Mouse (Mus musculus) neural tube, embryonic 14.5 days (tissue): ENCODE measurements at regions not wholly inside any gene's neighbourhood (a gene's known extent, or its start where the extent isn't known, plus 50 kb on each side); places are given as distances from the start of the nearest gene placed in this dataset.

Source experiments
- ATAC-seq: fragments of 200-750 bp; cut with Nextera tagmentation; 2 replicates; pipeline ENCODE4 v1.8.0; 2017; ENCODE audit warnings: low read depth, mild to moderate bottlenecking, moderate TSS enrichment, moderate library complexity
- H3K27ac ChIP-seq: fragments of 300-500 bp; sonication (generic); 2 replicates; pipeline ENCODE4 v1.5.1; 2014; ENCODE audit warnings: low read depth, mild to moderate bottlenecking, control low read depth, low read length, moderate library complexity, mixed read lengths
- H3K27me3 ChIP-seq: fragments of 300-500 bp; sonication (generic); 2 replicates; pipeline ENCODE4 v1.6.1; 2014; ENCODE audit warnings: low read length; ENCODE audit not compliant: control insufficient read depth, insufficient read depth
- H3K36me3 ChIP-seq: fragments of 300-500 bp; sonication (generic); 2 replicates; pipeline ENCODE4 v1.6.1; 2014; ENCODE audit warnings: low read length, mixed read lengths; ENCODE audit not compliant: control insufficient read depth, insufficient read depth
- H3K4me1 ChIP-seq: fragments of 300-500 bp; sonication (generic); 2 replicates; pipeline ENCODE4 v1.6.1; 2014; ENCODE audit warnings: low read length; ENCODE audit not compliant: control insufficient read depth, insufficient read depth
- H3K4me2 ChIP-seq: fragments of 300-500 bp; sonication (generic); 2 replicates; pipeline ENCODE4 v1.6.1; 2014; ENCODE audit warnings: mild to moderate bottlenecking, low read depth, low read length, control low read depth
- H3K4me3 ChIP-seq: fragments of 300-500 bp; sonication (generic); 2 replicates; pipeline ENCODE4 v1.5.1; 2014; ENCODE audit warnings: low read depth, low read length, control low read depth, mixed read lengths
- H3K9ac ChIP-seq: fragments of 300-500 bp; sonication (generic); replicated peaks from 2 replicates; pipeline ENCODE4 v1.6.1; 2014; ENCODE audit warnings: low read depth, mild to moderate bottlenecking, control low read depth, low read length, mixed read lengths
- H3K9me3 ChIP-seq: fragments of 300-500 bp; sonication (generic); 2 replicates; pipeline ENCODE4 v1.6.1; 2016; ENCODE audit warnings: low read length; ENCODE audit not compliant: control insufficient read depth
- WGBS: fragments of 180-500 bp; shearing (Covaris S2); extraction: QIAGEN DNeasy Blood & Tissue Kit; methylation state at CpG from one replicate; pipeline ENCODE4 v1.1.7; 2014; 5-methylcytosine and 5-hydroxymethylcytosine counted together

DNA sequence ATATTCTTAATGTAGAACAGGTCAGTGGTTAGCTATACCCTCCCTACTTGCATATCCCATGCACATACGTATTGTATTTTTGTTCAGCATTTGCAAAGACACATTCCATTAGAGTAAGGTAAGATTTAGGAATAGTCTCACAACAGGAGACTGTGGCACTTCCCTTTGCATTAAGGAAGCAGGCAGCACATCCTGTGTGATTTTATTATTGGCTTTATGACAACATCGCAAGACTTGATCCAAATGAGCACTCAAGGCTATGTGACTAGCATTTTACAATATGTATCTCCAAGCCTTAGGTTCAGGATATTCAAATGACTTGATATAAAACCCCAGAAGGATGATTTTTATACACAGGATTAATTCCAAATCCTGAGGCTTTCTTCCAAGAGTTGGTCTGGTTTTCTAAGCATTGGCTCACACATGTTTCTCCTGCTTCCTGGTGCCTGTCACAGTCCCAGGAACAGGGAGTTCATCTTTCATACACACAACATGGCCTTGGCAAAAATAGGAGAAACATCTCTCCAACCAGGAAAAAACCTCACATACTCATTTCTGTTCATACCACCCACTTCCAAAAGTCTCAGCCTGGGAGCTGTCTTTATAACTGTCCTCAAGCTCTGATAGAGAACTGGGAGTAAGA lies 159.1 kb upstream of the Meox2 start:
- 75% methylated on average over 2 of the region's 2 CpGs for WGBS
- no peak for ATAC-seq
- H3K9ac ChIP-seq: no peak overlapping the region
- no peaks in the 10 kb centered on the region for H3K4me1 ChIP-seq
- no peaks in the 10 kb centered on the region for H3K9me3 ChIP-seq
- no peak overlapping the region for H3K4me3 ChIP-seq
- H3K27ac ChIP-seq: no peak overlapping the region
- H3K36me3 ChIP-seq: no peaks in the 10 kb centered on the region
- no peaks in the 10 kb centered on the region for H3K27me3 ChIP-seq
- H3K4me2 ChIP-seq: no peak overlapping the region

DNA sequence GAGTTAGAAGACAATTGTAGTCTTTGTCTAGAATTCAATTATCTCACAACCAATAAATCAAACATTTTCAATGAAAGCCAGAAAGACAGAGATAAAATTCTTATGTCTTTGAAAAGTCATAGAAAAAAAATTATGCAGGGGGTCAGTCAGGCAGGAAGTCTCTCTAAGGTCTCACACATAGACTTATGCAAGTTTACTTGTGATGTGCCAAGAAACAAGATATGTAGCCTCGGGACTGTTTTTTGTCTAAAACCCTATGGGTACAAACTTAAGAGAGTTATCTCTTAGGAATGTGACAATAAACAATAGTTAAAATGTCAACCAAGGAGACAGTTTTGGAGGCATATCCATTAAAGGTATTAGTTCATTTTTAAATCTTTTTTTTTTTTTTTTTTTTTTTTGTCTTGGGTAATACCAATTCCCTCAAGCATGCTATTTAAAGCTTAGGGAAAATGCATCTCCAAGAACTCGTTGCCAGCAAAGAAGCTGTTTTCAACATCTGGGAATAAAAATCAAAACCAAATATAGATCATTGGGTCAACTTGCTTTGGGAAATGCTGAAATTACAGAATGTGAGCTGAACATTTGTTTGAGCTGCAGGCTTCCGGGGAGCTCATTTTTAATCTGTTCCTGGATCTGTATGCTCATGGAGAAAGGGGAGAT lies 133.8 kb upstream of the Meox2 start:
- Histone ChIP-seq H3K9ac (no peak overlapping the region), H3K4me1 (no peaks in the 10 kb centered on the region), H3K4me3 (no peak overlapping the region), H3K4me2 (no peak overlapping the region), H3K9me3 (no peaks in the 10 kb centered on the region), H3K27me3 (no peaks in the 10 kb centered on the region), H3K27ac (no peak overlapping the region), H3K36me3 (no peaks in the 10 kb centered on the region)
- no peak for ATAC-seq
- 89% methylated on average over 3 of the region's 3 CpGs for WGBS

DNA sequence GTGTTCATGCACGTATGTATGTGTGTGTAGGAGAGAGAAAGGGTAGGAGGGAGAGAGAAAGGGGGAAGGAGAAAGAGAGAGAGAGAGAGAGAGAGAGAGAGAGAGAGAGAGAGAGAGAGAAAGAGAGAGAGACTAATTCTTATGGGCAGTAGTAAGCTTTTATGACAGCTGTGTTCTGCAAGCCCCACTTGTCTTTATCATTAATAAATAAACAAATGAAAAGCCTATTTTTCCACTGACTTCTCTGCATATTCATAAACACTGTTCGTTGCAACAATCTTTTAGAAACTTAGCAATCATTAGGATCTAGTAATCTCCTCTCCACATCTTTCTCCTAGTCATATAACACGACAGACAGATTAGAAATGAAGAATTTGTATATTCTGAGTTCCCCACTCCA lies 131.2 kb upstream of the Meox2 start:
- no peak overlapping the region for H3K27ac ChIP-seq
- no peak for ATAC-seq
- no peak overlapping the region for H3K4me2 ChIP-seq
- no peaks in the 10 kb centered on the region for H3K9me3 ChIP-seq
- H3K4me3 ChIP-seq: no peak overlapping the region
- H3K27me3 ChIP-seq: no peaks in the 10 kb centered on the region
- H3K4me1 ChIP-seq: no peaks in the 10 kb centered on the region
- no peaks in the 10 kb centered on the region for H3K36me3 ChIP-seq
- WGBS: 73% methylated on average over 3 of the region's 3 CpGs
- H3K9ac ChIP-seq: no peak overlapping the region

DNA sequence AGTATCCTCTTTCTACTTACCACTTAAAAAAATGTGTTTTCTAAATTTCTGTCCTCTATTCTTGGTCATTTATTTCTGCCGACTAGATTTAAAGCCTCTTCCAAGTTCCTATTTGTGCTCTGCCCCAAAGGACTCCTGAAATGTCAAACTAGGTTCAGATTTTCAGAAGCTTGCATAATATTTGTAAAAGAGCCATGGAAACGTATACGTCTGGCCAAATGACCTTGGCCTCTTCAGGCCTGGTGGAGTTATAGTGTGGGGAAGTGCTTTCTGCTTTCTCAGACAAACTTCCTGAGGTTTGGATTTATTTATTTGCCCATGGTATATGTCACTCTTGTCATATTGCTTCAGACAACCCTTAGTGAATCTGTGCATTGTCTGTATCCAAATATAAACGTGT lies 117.2 kb upstream of the Meox2 start:
- ATAC-seq: no peak
- 81% methylated on average over 4 of the region's 4 CpGs for WGBS
- Histone ChIP-seq H3K27me3 (no peaks in the 10 kb centered on the region), H3K9ac (no peak overlapping the region), H3K36me3 (no peaks in the 10 kb centered on the region), H3K4me2 (no peak overlapping the region), H3K27ac (no peak overlapping the region), H3K9me3 (no peaks in the 10 kb centered on the region), H3K4me1 (no peaks in the 10 kb centered on the region), H3K4me3 (no peak overlapping the region)

- 81% methylated on average over 4 of the region's 4 CpGs for WGBS
- Histone ChIP-seq H3K4me2 (no peak overlapping the region), H3K27ac (no peak overlapping the region), H3K9ac (no peak overlapping the region), H3K4me1 (no peaks in the 10 kb centered on the region), H3K27me3 (no peaks in the 10 kb centered on the region), H3K36me3 (no peaks in the 10 kb centered on the region), H3K9me3 (no peaks in the 10 kb centered on the region), H3K4me3 (no peak overlapping the region)
- ATAC-seq: no peak
Measured at GRCm38 (mm10) chr12:36991970-36992369, 116.4 kb upstream of the Meox2 start.

- Histone ChIP-seq H3K27ac (no peak overlapping the region), H3K27me3 (no peaks in the 10 kb centered on the region), H3K36me3 (no peaks in the 10 kb centered on the region), H3K4me3 (no peak overlapping the region), H3K9ac (no peak overlapping the region), H3K9me3 (no peaks in the 10 kb centered on the region), H3K4me2 (no peak overlapping the region), H3K4me1 (no peaks in the 10 kb centered on the region)
- 76% methylated on average over 3 of the region's 3 CpGs for WGBS
- ATAC-seq: no peak
Measured at GRCm38 (mm10) chr12:37001401-37001800, 106.9 kb upstream of the Meox2 start.

DNA sequence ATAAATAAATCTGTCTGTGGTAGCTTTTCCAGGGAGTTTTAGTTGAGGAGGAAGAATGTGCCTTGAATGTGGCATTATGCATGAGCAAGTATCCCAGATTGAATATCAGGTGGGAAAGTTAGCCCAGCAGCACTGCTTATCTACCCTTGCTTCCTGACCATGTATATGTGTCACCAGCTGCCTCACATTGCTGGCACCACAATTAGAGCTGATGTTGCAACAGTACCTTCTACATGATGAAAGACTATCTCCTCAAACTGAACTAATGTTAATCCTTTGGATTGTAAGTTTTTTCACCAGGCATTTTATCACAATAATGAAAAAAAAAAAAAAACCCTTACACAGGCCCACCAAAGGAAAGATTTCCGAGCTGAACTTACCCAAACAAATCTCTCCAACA lies 103.1 kb upstream of the Meox2 start:
- ATAC-seq: no peak
- Histone ChIP-seq H3K36me3 (no peaks in the 10 kb centered on the region), H3K27ac (no peak overlapping the region), H3K27me3 (no peaks in the 10 kb centered on the region), H3K4me1 (no peaks in the 10 kb centered on the region), H3K9me3 (no peaks in the 10 kb centered on the region), H3K4me3 (no peak overlapping the region), H3K9ac (no peak overlapping the region), H3K4me2 (no peak overlapping the region)
- WGBS: 84% methylated on average over 1 of the region's 1 CpGs

DNA sequence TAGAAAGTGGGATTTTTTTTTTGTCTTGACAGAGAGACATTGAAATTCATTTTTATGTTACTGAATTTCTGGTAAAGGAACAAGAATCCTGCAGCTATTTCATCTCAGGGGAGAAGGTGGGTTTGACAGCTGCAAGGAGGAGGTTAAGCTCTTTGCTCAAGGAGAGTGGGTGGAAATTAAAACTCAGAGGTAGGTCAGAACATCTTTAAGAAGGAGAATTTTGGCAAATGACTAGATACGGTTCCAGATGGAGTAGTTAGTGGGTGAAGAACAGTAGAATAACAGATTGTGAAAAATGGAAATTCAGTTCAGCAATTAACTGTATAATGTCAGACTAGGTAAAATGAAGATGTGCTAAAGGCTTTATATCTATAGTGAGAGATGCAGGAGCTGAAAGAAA lies 98.0 kb upstream of the Meox2 start:
- no peak for ATAC-seq
- H3K4me2 ChIP-seq: no peak overlapping the region
- H3K27ac ChIP-seq: no peak overlapping the region
- H3K27me3 ChIP-seq: no peaks in the 10 kb centered on the region
- no peak overlapping the region for H3K9ac ChIP-seq
- H3K4me3 ChIP-seq: no peak overlapping the region
- H3K36me3 ChIP-seq: no peaks in the 10 kb centered on the region
- no peaks in the 10 kb centered on the region for H3K9me3 ChIP-seq
- no peaks in the 10 kb centered on the region for H3K4me1 ChIP-seq
- WGBS: 83% methylated on average over 1 of the region's 1 CpGs

DNA sequence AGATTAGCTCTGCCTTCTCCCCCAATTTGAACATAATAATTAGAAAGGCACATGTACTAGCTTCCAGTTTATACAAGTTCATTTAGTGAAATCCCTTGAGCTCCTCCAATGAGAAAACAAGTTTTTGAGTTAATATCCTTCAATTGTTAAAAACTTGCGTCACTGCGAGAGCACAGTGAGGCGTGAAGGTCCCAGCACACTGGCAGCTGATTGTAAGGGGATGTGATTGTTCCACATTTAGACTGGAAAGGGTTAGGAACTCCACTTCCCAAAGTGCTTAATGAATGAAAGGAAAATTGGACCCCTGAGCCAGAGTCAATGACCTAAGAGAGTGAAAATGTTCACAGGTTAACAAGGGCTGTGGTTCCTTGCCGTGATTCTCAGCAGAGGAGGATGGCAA lies 93.9 kb upstream of the Meox2 start:
- Histone ChIP-seq H3K4me2 (no peak overlapping the region), H3K27me3 (no peaks in the 10 kb centered on the region), H3K27ac (no peak overlapping the region), H3K9ac (no peak overlapping the region), H3K4me1 (no peaks in the 10 kb centered on the region), H3K4me3 (no peak overlapping the region), H3K9me3 (no peaks in the 10 kb centered on the region), H3K36me3 (no peaks in the 10 kb centered on the region)
- ATAC-seq: no peak
- 75% methylated on average over 4 of the region's 4 CpGs for WGBS
